Mouse (Mus musculus): ENCODE measurements around the gene Lcmt1. TPM values are rescaled to one million over a fixed set of nuclear protein-coding genes. Genes with fewer than 3 reads are reported as not detected.
A peak's percentile ranks its signal among the peaks of the same experiment; 100 is the strongest.

Lcmt1 gene
- polyA plus RNA-seq, 1 experiment from 2014 or later: 100 TPM

- WGBS: 87% methylated on average over 4 of the region's 4 CpGs
- no peaks in the 10 kb centered on the region for H3K4me1 ChIP-seq (ENCODE audit: control insufficient read depth, insufficient read depth, low read length)
- H3K4me3 ChIP-seq (replicated peaks; ENCODE audit: low read depth, low read length): no peak overlapping the region
- DNase-seq: no peak
- no peak for ATAC-seq (ENCODE audit: low FRiP score, low TSS enrichment)
- H3K4me2 ChIP-seq (ENCODE audit: low read length): no peak overlapping the region
- peaks cover 41% of the 10 kb centered on the region for H3K36me3 ChIP-seq (ENCODE audit: control insufficient read depth, insufficient read depth, low read length)
- no peak overlapping the region for H3K27ac ChIP-seq (replicated peaks; ENCODE audit: low read depth, low read length)
- H3K9me3 ChIP-seq (ENCODE audit: control insufficient read depth, low read length): no peaks in the 10 kb centered on the region
- H3K9ac ChIP-seq (replicated peaks; ENCODE audit: low read length): no peak overlapping the region
- no peaks in the 10 kb centered on the region for H3K27me3 ChIP-seq (ENCODE audit: control insufficient read depth, insufficient read depth, low read length)
Observed at GRCm38 (mm10) chr7:123399286-123399685, 29.7 kb downstream of the Lcmt1 start.

DNA sequence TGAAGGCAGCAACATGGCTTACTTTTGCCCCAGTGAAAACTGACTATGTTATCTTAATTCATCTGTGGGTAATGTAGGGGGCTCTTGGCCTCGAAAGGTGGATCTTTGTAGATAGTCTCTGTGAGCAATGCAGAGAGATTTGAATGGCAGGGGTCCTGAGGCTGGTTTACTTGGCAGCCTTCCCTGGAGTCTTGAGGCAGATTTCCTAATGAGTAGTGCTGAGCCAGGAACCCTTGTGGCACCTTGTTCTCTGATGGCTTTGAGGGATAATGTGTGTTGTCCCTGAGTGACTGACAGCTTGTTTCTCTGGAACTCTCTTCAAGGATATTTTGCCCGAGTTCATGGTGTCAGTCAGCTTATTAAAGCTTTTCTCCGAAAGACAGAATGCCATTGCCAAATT, 31.5 kb downstream of the Lcmt1 start:
- 83% methylated on average over 3 of the region's 3 CpGs for WGBS
- Histone ChIP-seq H3K36me3 (ENCODE audit: control insufficient read depth, insufficient read depth, low read length) (peaks cover 54% of the 10 kb centered on the region), H3K9ac (replicated peaks; ENCODE audit: low read length) (no peak overlapping the region), H3K4me3 (replicated peaks; ENCODE audit: low read depth, low read length) (no peak overlapping the region), H3K27me3 (ENCODE audit: control insufficient read depth, insufficient read depth, low read length) (no peaks in the 10 kb centered on the region), H3K4me1 (ENCODE audit: control insufficient read depth, insufficient read depth, low read length) (no peaks in the 10 kb centered on the region), H3K9me3 (ENCODE audit: control insufficient read depth, low read length) (no peaks in the 10 kb centered on the region), H3K27ac (replicated peaks; ENCODE audit: low read depth, low read length) (no peak overlapping the region), H3K4me2 (ENCODE audit: low read length) (no peak overlapping the region)
- ATAC-seq (ENCODE audit: low FRiP score, low TSS enrichment): no peak
- peak; percentile 7 for DNase-seq

DNA sequence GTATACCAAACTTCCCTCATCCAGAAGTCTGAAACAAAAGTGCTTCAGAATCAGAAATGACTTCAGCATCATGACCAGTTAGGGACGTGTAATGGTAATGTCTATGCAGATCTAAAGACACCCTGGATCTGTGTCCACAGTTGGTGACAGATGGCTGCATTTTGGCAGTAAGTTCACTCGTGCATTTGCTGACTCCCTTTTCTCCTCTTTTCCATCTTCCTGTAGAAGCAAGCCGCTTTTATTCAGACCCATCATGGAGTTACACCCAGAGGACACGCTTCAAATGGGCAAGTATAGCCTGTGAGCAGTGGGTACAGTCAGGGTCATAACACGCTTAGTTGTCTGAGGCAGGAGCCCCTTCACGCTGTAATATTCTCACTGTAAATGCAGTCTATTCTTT, 34.6 kb downstream of the Lcmt1 start:
- Histone ChIP-seq H3K36me3 (ENCODE audit: control insufficient read depth, insufficient read depth, low read length) (peaks cover 67% of the 10 kb centered on the region), H3K9ac (replicated peaks; ENCODE audit: low read length) (no peak overlapping the region), H3K4me3 (replicated peaks; ENCODE audit: low read depth, low read length) (no peak overlapping the region), H3K4me1 (ENCODE audit: control insufficient read depth, insufficient read depth, low read length) (no peaks in the 10 kb centered on the region), H3K9me3 (ENCODE audit: control insufficient read depth, low read length) (no peaks in the 10 kb centered on the region), H3K27me3 (ENCODE audit: control insufficient read depth, insufficient read depth, low read length) (no peaks in the 10 kb centered on the region), H3K4me2 (ENCODE audit: low read length) (no peak overlapping the region), H3K27ac (replicated peaks; ENCODE audit: low read depth, low read length) (no peak overlapping the region)
- DNase-seq (no peak), ATAC-seq (ENCODE audit: low FRiP score, low TSS enrichment) (no peak)
- 92% methylated on average over 6 of the region's 6 CpGs for WGBS

- 93% methylated on average over 3 of the region's 3 CpGs for WGBS
- no peaks in the 10 kb centered on the region for H3K27me3 ChIP-seq (ENCODE audit: control insufficient read depth, insufficient read depth, low read length)
Observed at GRCm38 (mm10) chr7:123405619-123406018, 36.0 kb downstream of the Lcmt1 start.

GRCm38 (mm10) chr7:123406988-123407387, 37.4 kb downstream of the Lcmt1 start:
- Histone ChIP-seq H3K4me1 (ENCODE audit: control insufficient read depth, insufficient read depth, low read length) (no peaks in the 10 kb centered on the region), H3K27me3 (ENCODE audit: control insufficient read depth, insufficient read depth, low read length) (no peaks in the 10 kb centered on the region), H3K4me3 (replicated peaks; ENCODE audit: low read depth, low read length) (no peak overlapping the region), H3K9me3 (ENCODE audit: control insufficient read depth, low read length) (no peaks in the 10 kb centered on the region), H3K27ac (replicated peaks; ENCODE audit: low read depth, low read length) (no peak overlapping the region), H3K9ac (replicated peaks; ENCODE audit: low read length) (no peak overlapping the region), H3K36me3 (ENCODE audit: control insufficient read depth, insufficient read depth, low read length) (peaks cover 63% of the 10 kb centered on the region), H3K4me2 (ENCODE audit: low read length) (no peak overlapping the region)
- ATAC-seq (ENCODE audit: low FRiP score, low TSS enrichment) (no peak), DNase-seq (no peak)
- 74% methylated on average over 4 of the region's 4 CpGs for WGBS

More at GRCm38 (mm10) chr7:123405619-123406018, 36.0 kb downstream of the Lcmt1 start:
- Histone ChIP-seq H3K4me2 (ENCODE audit: low read length) (no peak overlapping the region), H3K9me3 (ENCODE audit: control insufficient read depth, low read length) (no peaks in the 10 kb centered on the region), H3K4me1 (ENCODE audit: control insufficient read depth, insufficient read depth, low read length) (no peaks in the 10 kb centered on the region), H3K4me3 (replicated peaks; ENCODE audit: low read depth, low read length) (no peak overlapping the region), H3K9ac (replicated peaks; ENCODE audit: low read length) (no peak overlapping the region), H3K36me3 (ENCODE audit: control insufficient read depth, insufficient read depth, low read length) (peaks cover 64% of the 10 kb centered on the region), H3K27ac (replicated peaks; ENCODE audit: low read depth, low read length) (no peak overlapping the region)
- DNase-seq (no peak), ATAC-seq (ENCODE audit: low FRiP score, low TSS enrichment) (no peak)

DNA sequence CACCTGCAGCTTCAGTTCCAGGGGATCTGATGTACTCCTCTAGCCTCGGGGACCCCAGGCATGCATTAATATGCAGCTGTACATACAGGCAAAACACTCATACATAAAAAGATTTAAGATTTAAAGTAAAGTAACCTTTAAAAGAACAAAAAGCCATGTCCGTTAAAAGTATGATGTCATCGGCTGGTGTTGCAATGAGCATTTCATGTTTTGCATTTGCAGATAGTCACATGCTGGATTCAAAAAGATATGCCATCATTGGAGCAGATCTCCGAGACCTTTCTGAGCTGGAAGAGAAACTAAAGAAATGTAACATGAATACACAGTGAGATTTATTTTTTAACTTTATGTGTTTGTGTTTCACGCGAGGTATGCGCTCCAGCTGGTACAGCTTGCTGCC, 40.9 kb downstream of the Lcmt1 start:
- Histone ChIP-seq H3K9ac (replicated peaks; ENCODE audit: low read length) (no peak overlapping the region), H3K4me1 (ENCODE audit: control insufficient read depth, insufficient read depth, low read length) (no peaks in the 10 kb centered on the region), H3K9me3 (ENCODE audit: control insufficient read depth, low read length) (no peaks in the 10 kb centered on the region), H3K27ac (replicated peaks; ENCODE audit: low read depth, low read length) (no peak overlapping the region), H3K4me3 (replicated peaks; ENCODE audit: low read depth, low read length) (no peak overlapping the region), H3K4me2 (ENCODE audit: low read length) (no peak overlapping the region), H3K36me3 (ENCODE audit: control insufficient read depth, insufficient read depth, low read length) (peaks cover 43% of the 10 kb centered on the region), H3K27me3 (ENCODE audit: control insufficient read depth, insufficient read depth, low read length) (no peaks in the 10 kb centered on the region)
- ATAC-seq (ENCODE audit: low FRiP score, low TSS enrichment) (no peak), DNase-seq (no peak)
- 96% methylated on average over 7 of the region's 7 CpGs for WGBS

DNA sequence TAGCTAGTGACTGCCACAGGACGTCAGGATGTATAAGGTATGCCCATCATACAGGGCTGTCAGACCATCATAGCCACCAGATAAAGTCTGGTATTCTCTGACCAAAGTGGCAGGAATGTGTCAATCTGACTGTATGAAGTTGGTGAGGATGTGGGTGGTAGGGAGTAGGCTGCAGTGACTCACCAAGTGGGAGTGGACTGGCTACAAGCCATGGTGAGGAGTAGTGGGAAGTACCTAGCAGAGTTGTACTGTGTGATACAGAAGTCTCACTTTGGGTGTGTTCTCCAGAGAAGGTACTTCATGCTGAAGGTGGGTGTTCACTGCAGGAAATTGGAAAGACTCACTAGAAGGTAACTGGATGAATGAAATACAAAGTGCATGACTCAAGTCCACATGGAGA, 41.5 kb downstream of the Lcmt1 start:
- WGBS: 100% methylated on average over 1 of the region's 1 CpGs
- no peak for ATAC-seq (ENCODE audit: low FRiP score, low TSS enrichment)
- Histone ChIP-seq H3K27me3 (ENCODE audit: control insufficient read depth, insufficient read depth, low read length) (no peaks in the 10 kb centered on the region), H3K4me3 (replicated peaks; ENCODE audit: low read depth, low read length) (no peak overlapping the region), H3K27ac (replicated peaks; ENCODE audit: low read depth, low read length) (no peak overlapping the region), H3K36me3 (ENCODE audit: control insufficient read depth, insufficient read depth, low read length) (peaks cover 37% of the 10 kb centered on the region), H3K9ac (replicated peaks; ENCODE audit: low read length) (no peak overlapping the region), H3K4me2 (ENCODE audit: low read length) (no peak overlapping the region), H3K4me1 (ENCODE audit: control insufficient read depth, insufficient read depth, low read length) (no peaks in the 10 kb centered on the region), H3K9me3 (ENCODE audit: control insufficient read depth, low read length) (no peaks in the 10 kb centered on the region)
- no peak for DNase-seq

- Histone ChIP-seq H3K36me3 (ENCODE audit: control insufficient read depth, insufficient read depth, low read length) (peaks cover 32% of the 10 kb centered on the region), H3K27ac (replicated peaks; ENCODE audit: low read depth, low read length) (no peak overlapping the region), H3K4me1 (ENCODE audit: control insufficient read depth, insufficient read depth, low read length) (no peaks in the 10 kb centered on the region), H3K4me2 (ENCODE audit: low read length) (no peak overlapping the region), H3K27me3 (ENCODE audit: control insufficient read depth, insufficient read depth, low read length) (no peaks in the 10 kb centered on the region), H3K9ac (replicated peaks; ENCODE audit: low read length) (no peak overlapping the region), H3K9me3 (ENCODE audit: control insufficient read depth, low read length) (no peaks in the 10 kb centered on the region), H3K4me3 (replicated peaks; ENCODE audit: low read depth, low read length) (no peak overlapping the region)
- ATAC-seq (ENCODE audit: low FRiP score, low TSS enrichment) (no peak), DNase-seq (no peak)
- WGBS: 89% methylated on average over 3 of the region's 3 CpGs
Observed at GRCm38 (mm10) chr7:123412143-123412542, 42.6 kb downstream of the Lcmt1 start.

DNA sequence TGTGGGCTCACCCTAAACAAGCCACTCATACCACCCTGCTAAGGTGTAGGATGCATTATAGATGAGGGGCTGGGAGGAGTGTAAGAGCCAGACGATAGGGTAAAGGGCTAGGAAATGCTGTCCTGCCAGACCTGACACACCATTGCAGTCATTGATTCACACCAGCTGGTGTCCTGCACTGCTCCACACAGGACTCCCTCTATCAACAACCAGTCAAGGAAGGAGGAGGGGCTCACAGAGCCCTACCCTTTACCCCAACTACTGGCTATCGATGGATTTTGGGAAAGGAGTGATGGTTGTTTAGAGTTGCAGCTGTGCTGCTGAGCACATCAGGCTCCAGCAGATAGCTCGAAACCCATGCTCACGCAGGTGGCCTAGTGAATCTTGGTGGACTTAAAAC, 47.2 kb downstream of the Lcmt1 start:
- Histone ChIP-seq H3K4me2 (ENCODE audit: low read length) (no peak overlapping the region), H3K4me1 (ENCODE audit: control insufficient read depth, insufficient read depth, low read length) (no peaks in the 10 kb centered on the region), H3K9ac (replicated peaks; ENCODE audit: low read length) (no peak overlapping the region), H3K9me3 (ENCODE audit: control insufficient read depth, low read length) (no peaks in the 10 kb centered on the region), H3K36me3 (ENCODE audit: control insufficient read depth, insufficient read depth, low read length) (peaks cover 48% of the 10 kb centered on the region), H3K27ac (replicated peaks; ENCODE audit: low read depth, low read length) (no peak overlapping the region), H3K4me3 (replicated peaks; ENCODE audit: low read depth, low read length) (no peak overlapping the region), H3K27me3 (ENCODE audit: control insufficient read depth, insufficient read depth, low read length) (no peaks in the 10 kb centered on the region)
- DNase-seq: no peak
- ATAC-seq (ENCODE audit: low FRiP score, low TSS enrichment): no peak
- 84% methylated on average over 4 of the region's 4 CpGs for WGBS
